In the genomic region with DNA sequence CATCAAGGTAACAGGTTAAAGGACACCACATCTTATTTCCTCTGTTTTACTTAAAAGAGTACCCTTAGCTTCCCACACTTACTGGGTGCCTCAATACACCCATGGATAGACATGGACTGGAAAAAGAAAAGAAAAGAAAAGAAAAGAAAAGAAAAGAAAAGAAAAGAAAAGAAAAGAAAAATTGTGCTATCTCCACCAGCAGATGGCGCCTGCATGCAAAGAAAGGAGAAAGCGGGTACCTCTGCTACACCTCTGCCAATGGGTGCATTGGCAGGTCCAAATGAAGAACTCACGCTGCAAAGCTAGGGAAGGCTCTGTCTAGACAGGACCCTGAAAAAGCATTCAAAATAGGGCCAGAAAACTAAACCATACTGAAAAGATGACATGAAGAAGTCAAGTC, we compare ENCODE assay signal across 9 mouse cellular contexts. TPM values are rescaled to one million over a fixed set of nuclear protein-coding genes. Genes with fewer than 3 reads are reported as not detected.
DNase-seq lines count a peak whose midpoint lies in the region; ATAC-seq and TF ChIP-seq lines count a peak whose summit lies in the region.
"Had no signal": no experiment of that assay in that cellular context is flagged by ENCODE, and none has a peak within 500 bp of the region (broad histone marks: within the 10 kb centered on the region; RNA-seq: fewer than 3 reads in every experiment).

No protein-coding gene starts in this region.

- ATAC-seq in limb, embryonic 14.5 days (ENCODE audit: low FRiP score, low read depth), result no peak
- ATAC-seq in monocyte, adult 5-6 weeks (replicated peaks; ENCODE audit: insufficient number of reproducible peaks, low FRiP score, low TSS enrichment, poor library complexity, severe bottlenecking), result no peak

- H3K9me3 ChIP-seq in ES-E14 (ENCODE audit: control insufficient read depth, insufficient read depth, low read depth, low read length), result no peaks in the 10 kb centered on the region
- H3K9me3 ChIP-seq in limb, embryonic 14.5 days (ENCODE audit: control insufficient read depth, low read length), result no peaks in the 10 kb centered on the region
- H3K9me3 ChIP-seq: liver, embryonic 15.5 days had no signal

- H3K4me1 ChIP-seq in ES-E14 (ENCODE audit: control insufficient read depth in 2 of 2, insufficient read depth in 2 of 2, low read length in 2 of 2, poor library complexity in 1 of 2), result no peaks in the 10 kb centered on the region
- H3K4me1 ChIP-seq in limb, embryonic 14.5 days (ENCODE audit: control insufficient read depth, insufficient read depth, low read length), result no peaks in the 10 kb centered on the region
- H3K4me1 ChIP-seq: liver, embryonic 15.5 days had no signal

- H3K27ac ChIP-seq in ES-E14 (ENCODE audit: insufficient read depth, low read depth, low read length, poor library complexity, severe bottlenecking), result no peak overlapping the region
- no peak overlapping the region for H3K27ac ChIP-seq in limb, embryonic 14.5 days (replicated peaks; ENCODE audit: low read depth, low read length)
- H3K27ac ChIP-seq: liver, embryonic 15.5 days had no signal

- WGBS in limb, embryonic 14.5 days, result 10% methylated on average over 3 of the region's 3 CpGs

- no peak overlapping the region for H3K9ac ChIP-seq in ES-E14 (ENCODE audit: insufficient read depth, low read depth, low read length, poor library complexity, severe bottlenecking)
- H3K9ac ChIP-seq in limb, embryonic 14.5 days (ENCODE audit: low read depth, low read length, severe bottlenecking), result no peak overlapping the region
- H3K9ac ChIP-seq: liver, embryonic 15.5 days had no signal

- in situ Hi-C loops in ES-E14 (cut with MboI; ENCODE audit: low sequenced_read_pairs in 2 of 2, unreplicated experiment in 2 of 2), result loop anchor here in 1 of 2 experiments (10.0 kb wide), 1 partner anchor 176 kb away; no protein-coding TSS in a partner anchor

- peaks cover 4% of the 10 kb centered on the region; the same call in 1 of the 2 replicates for H3K27me3 ChIP-seq in limb, embryonic 14.5 days (ENCODE audit: control insufficient read depth, insufficient read depth, low read length)

- no peak overlapping the region for H3K4me2 ChIP-seq in limb, embryonic 14.5 days (replicated peaks; ENCODE audit: low read depth, low read length, severe bottlenecking)
- H3K4me2 ChIP-seq: liver, embryonic 15.5 days had no signal

- DNase-seq in kidney, adult 18-20 months, result peak; percentile 32
- no peak for DNase-seq in kidney, adult 11 months
- peak; percentile 53 to 55 for DNase-seq in B cell, adult 2 months
- no peak for DNase-seq in ES-E14 (ENCODE audit: low read depth, low spot score)
- DNase-seq in cerebellum, postnatal 36 days, result peak; percentile 43 to 62
- peak; percentile 22 for DNase-seq in limb, embryonic 14.5 days (ENCODE audit: low spot score)

- no peak for TF ChIP-seq POLR2A in limb, embryonic 14.5 days (IDR thresholded peaks at IDR 0.05; ENCODE audit: borderline replicate concordance, extremely low read depth, insufficient read depth, insufficient read length)

- no peaks in the 10 kb centered on the region for H3K36me3 ChIP-seq in ES-E14 (ENCODE audit: control insufficient read depth, insufficient read depth, low read length, poor library complexity, severe bottlenecking)
- no peaks in the 10 kb centered on the region for H3K36me3 ChIP-seq in limb, embryonic 14.5 days (ENCODE audit: control insufficient read depth, insufficient read depth, low read length)
- H3K36me3 ChIP-seq: liver, embryonic 15.5 days had no signal

- H3K4me3 ChIP-seq in ES-E14 (ENCODE audit: insufficient read depth in 1 of 2, low read depth in 1 of 2, low read length in 2 of 2, poor library complexity in 1 of 2, severe bottlenecking in 1 of 2), result no peak overlapping the region
- no peak overlapping the region for H3K4me3 ChIP-seq in limb, embryonic 14.5 days (replicated peaks; ENCODE audit: low read length)
- H3K4me3 ChIP-seq: erythroblast, embryonic 14.5 days; liver, embryonic 15.5 days had no signal

TF ChIP-seq in ES-E14, 5 proteins besides CTCF, POLR2A, EP300 and RAD21:
- TF ChIP-seq HCFC1 (IDR thresholded peaks at IDR 0.05; ENCODE audit: borderline replicate concordance, insufficient read depth, low read length), result no peak
- peak; percentile 80 for TF ChIP-seq ZNF384 (IDR thresholded peaks at IDR 0.05; ENCODE audit: low read depth, low read length)
- TF ChIP-seq ZC3H11A (IDR thresholded peaks at IDR 0.05; ENCODE audit: borderline replicate concordance, low read depth, low read length), result 0 out of 2 replicates have a peak, but pooled peaks have one; percentile 25

RNA-seq across cellular contexts. Expression of a gene that starts 8.0 kb away (rescaled TPM):
- 0.11 and 0.27 TPM in 2 replicates for total RNA-seq in ES-E14 (2012; rRNA removed)
- polyA plus RNA-seq in limb, embryonic 14.5 days (2012; rRNA removed), result 0.73 and 0.86 TPM in 2 replicates
- 0.45 and 0.48 TPM in 2 replicates for polyA plus RNA-seq in limb, embryonic 14.5 days (2014; fragmentation: Nextera tagmentation; extraction: Ambion mirVana)
- total RNA-seq in monocyte, adult 5-6 weeks (2017), result 0.68 TPM in 1 of 3 replicates, not detected in the others

Comparison
In these comparisons a context has a peak if more than half of its experiments do, and no peak if none do; other contexts are left out.
1. DNase-seq: peak in kidney, adult 18-20 months (single experiment), B cell, adult 2 months (2 of 2), cerebellum, postnatal 36 days (2 of 2) and limb, embryonic 14.5 days (single experiment); none in kidney, adult 11 months (single experiment) and ES-E14 (single experiment).